Mouse (Mus musculus) fat pad, adult 2 months (tissue): ENCODE data around the gene Osbpl5.
"Not testable (repeated sequence)": the region's sequence is repeated elsewhere in the genome, so short reads cannot be mapped to it uniquely, and the experiment has no call there.

Experiments
- DNase-seq: peaks from one replicate; pipeline ENCODE4 v3.0.0-alpha.2; 2011; ENCODE audit warnings: low read depth, low spot score; ENCODE audit errors: extremely low read depth

Gene Osbpl5

DNA sequence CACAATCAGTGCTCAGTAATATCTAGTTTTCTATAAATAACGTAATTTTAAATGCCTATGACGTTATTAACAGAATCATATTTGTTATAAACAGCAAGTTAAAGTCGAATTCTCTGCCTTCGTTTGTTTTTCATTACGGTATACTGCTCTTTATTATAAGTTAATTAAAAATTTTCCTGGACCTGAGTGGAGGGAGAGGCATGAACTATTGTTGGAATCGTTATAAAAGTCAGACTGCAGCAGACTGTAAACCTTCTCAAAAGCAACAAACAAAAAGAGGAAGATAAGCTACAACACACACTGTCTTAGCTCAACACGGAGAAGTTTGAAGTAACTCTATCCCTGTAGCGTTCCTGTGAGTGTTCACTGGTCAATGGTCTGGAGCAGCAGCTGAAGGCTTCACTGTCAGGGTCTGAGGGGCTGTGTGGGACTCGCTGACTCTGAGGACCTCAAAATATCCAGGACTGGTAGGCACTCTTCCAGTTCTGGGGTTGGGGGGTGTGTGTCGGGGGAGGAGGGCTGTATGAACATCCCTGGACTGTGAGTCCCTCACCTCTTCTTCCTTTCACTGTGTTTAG is 106.9 kb downstream of the Osbpl5 start:
- not testable (repeated sequence) for DNase-seq

DNA sequence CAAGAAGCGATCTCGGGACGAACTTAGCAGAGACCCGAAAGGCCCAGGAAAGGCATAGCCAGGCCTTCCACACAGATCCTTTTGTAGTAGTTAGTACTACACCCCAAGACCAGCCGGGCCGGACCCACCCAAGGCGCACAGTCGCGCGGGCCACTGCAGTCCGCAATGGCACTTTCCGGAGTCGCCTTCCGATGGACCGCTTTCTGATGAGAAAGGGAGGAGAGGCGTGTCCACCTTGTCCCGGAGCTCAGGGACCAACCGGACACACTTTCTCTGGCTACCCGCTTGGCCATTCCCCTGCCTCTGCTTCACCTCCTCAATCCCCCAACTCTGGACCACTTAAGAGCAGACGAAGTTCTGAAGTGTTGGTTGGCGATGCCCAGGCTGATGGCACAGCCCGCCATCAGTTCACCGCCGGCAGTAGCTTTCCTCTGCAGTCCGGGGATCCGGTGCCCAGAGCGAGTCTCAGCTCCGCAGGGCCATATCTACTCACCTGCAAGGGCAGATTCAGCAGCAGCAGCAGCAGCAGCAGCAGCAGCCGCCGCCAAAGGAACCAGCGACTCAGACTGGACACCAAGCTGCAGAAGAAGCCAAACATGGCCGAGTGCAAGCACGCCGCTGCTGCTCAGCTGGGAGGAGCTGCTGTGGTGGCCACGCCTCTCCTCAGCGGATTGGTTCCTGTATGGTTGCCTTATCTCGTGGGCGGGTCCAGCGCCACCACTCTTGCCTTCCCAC is 107.6 kb downstream of the Osbpl5 start, which contains the start of gene Tnfrsf22:
Gene Tnfrsf22, minus strand, starts transcription at position 628 of the 735 bp plus-strand sequence.
- peak; percentile 5 for DNase-seq

DNA sequence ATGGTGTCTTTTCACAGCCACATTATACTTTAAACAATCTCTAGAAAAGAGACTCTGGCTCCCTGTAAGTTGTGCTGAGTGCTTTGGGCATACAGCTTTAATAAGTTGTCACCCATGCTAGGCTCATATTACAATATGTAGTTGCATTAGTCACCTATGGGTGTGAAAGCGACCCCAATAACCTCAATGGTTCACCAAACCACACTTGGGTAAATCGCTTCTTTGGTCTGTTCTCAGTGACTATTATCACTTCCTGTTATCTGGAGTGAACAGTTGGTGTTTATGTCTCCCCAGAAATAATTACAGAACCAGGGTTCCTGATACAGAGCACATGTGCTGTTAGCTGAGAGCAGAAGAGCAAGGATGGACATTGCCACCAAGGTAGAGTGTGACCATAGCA is 112.8 kb downstream of the Osbpl5 start:
- DNase-seq: not testable (repeated sequence)
